Mouse (Mus musculus): ENCODE measurements around the gene Antxr1. TPM values are rescaled to one million over a fixed set of nuclear protein-coding genes. Genes with fewer than 3 reads are reported as not detected.

The Antxr1 gene
- polyA plus RNA-seq, 1 experiment = not detected

DNA sequence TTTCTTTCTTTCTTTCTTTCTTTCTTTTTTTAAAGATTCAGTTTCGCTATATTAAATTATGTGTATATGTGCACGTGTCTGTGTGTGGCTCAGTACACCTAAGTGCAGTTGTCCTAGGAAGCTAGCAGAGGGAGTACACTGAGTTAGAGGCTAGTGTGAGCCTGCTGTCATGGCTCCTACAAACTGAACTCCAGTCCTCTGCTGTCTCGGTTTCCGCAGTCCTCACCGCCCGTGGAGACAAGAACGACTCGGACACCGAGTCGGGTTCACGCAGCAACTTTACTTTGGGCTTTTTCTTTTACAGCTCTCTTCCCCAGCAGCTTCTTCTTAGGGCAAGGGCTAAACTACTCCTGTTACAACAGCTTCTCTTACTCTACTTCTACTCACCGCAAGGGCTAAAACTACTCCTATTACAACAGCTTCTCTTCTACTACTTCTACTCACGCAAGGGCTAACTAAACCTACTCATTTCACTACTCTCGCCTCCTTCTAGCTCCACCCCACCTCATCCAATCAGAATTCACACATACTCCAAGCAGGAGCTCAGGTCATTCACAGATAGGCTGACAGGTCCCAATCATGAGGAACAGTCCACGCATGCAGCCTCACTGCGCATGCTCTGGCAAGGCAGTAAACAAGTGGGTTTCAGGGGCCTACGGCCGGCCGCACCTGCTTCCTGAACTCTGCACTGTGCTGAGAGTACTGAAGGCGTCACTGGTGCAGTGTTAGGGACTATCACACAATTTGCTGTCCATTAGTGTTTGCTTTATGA is 216.4 kb downstream of the Antxr1 start:
- no peak for TF ChIP-seq GATA1 (IDR thresholded peaks at IDR 0.05; ENCODE audit: low read length)
- TF ChIP-seq TAL1 (IDR thresholded peaks at IDR 0.05; ENCODE audit: low read length) = no peak
- Histone ChIP-seq H3K27me3 (ENCODE audit: control insufficient read depth) (no peaks in the 10 kb centered on the region; the same call in 1 of the 2 replicates), H3K4me3 (replicated peaks) (no peak overlapping the region), H3K4me1 (ENCODE audit: control insufficient read depth) (peaks cover 7% of the 10 kb centered on the region), H3K36me3 (ENCODE audit: control insufficient read depth) (no peaks in the 10 kb centered on the region), H3K9me3 (ENCODE audit: control insufficient read depth, low read length) (peaks cover 2% of the 10 kb centered on the region)

DNA sequence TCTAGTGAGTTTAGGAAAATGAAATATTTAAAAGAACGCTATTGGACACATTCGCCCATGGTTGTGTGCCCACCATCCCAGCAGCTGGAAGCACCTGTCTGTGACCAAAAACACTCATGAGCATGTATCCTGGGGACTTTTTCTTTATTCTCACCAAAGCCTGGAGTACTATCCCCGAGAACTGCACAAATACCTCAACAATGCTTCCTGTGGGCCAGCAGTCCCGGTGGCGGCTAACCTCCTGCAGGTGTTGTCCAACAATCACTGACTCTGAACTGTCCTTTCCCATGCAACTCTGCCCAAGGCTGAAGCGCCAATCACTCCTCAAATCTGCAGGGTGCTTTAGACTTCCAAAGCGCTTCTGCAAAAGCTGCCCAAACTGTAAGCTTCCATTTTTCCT is 219.0 kb downstream of the Antxr1 start:
- Histone ChIP-seq H3K4me3 (replicated peaks) (no peak overlapping the region), H3K27me3 (ENCODE audit: control insufficient read depth) (no peaks in the 10 kb centered on the region; the same call in none of the 2 replicates), H3K36me3 (ENCODE audit: control insufficient read depth) (no peaks in the 10 kb centered on the region), H3K9me3 (ENCODE audit: control insufficient read depth, low read length) (peaks cover 2% of the 10 kb centered on the region), H3K4me1 (ENCODE audit: control insufficient read depth) (peaks cover 7% of the 10 kb centered on the region)
- TF ChIP-seq TAL1 (IDR thresholded peaks at IDR 0.05; ENCODE audit: low read length) (no peak), GATA1 (IDR thresholded peaks at IDR 0.05; ENCODE audit: low read length) (no peak)

GRCm38 (mm10) chr6:87115981-87116380 is 219.6 kb downstream of the Antxr1 start:
- H3K4me1 ChIP-seq (ENCODE audit: control insufficient read depth) = peaks cover 7% of the 10 kb centered on the region
- peaks cover 2% of the 10 kb centered on the region for H3K27me3 ChIP-seq (ENCODE audit: control insufficient read depth)
- TF ChIP-seq TAL1 (IDR thresholded peaks at IDR 0.05; ENCODE audit: low read length) (no peak), GATA1 (IDR thresholded peaks at IDR 0.05; ENCODE audit: low read length) (no peak)
- no peak overlapping the region for H3K4me3 ChIP-seq (replicated peaks)
- H3K9me3 ChIP-seq (ENCODE audit: control insufficient read depth, low read length) = peaks cover 2% of the 10 kb centered on the region
- no peaks in the 10 kb centered on the region for H3K36me3 ChIP-seq (ENCODE audit: control insufficient read depth)

DNA sequence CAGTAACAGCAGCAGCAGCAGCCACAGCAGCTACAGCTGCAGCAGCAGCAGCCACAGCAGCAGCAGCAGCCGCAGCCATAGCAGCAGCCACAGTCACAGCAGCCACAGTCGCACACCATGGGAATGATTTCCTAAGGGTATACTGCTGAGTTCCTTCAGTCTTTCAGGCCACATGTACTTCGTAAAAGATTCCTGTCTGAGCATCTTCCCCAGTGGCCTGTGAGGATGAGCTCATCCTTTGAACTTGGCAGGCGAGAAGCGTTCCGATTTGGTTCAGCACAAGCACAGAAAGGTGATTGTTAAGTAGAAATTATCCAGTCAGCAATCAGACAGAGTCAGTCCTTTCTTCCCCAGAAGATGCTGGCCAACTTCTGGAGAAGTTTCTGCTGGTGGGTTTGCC is 223.5 kb downstream of the Antxr1 start:
- Histone ChIP-seq H3K4me3 (replicated peaks) (no peak overlapping the region), H3K9me3 (ENCODE audit: control insufficient read depth, low read length) (no peaks in the 10 kb centered on the region), H3K27me3 (ENCODE audit: control insufficient read depth) (peaks cover 7% of the 10 kb centered on the region), H3K4me1 (ENCODE audit: control insufficient read depth) (no peaks in the 10 kb centered on the region), H3K36me3 (ENCODE audit: control insufficient read depth) (no peaks in the 10 kb centered on the region)
- TF ChIP-seq TAL1 (IDR thresholded peaks at IDR 0.05; ENCODE audit: low read length) (no peak), GATA1 (IDR thresholded peaks at IDR 0.05; ENCODE audit: low read length) (no peak)

DNA sequence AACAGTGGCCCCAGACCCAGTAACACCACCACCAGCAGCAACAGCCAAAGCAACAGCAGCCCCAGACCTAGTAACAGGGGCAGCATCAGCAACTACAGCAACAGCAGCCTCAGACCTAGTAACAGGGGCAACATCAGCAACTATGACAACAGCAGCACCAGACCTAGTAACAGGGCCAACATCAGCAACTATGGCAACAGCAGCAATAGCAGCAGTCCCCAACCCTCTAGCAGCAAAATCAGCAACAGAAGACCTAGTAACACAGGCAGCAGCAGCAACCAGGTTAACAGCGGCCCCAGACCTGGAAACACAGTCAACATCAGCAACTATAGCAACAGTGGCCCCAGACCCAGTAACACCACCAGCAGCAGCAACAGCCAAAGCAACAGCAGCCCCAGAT is 224.1 kb downstream of the Antxr1 start:
- Histone ChIP-seq H3K4me3 (replicated peaks) (no peak overlapping the region), H3K9me3 (ENCODE audit: control insufficient read depth, low read length) (no peaks in the 10 kb centered on the region), H3K27me3 (ENCODE audit: control insufficient read depth) (peaks cover 7% of the 10 kb centered on the region), H3K36me3 (ENCODE audit: control insufficient read depth) (no peaks in the 10 kb centered on the region), H3K4me1 (ENCODE audit: control insufficient read depth) (no peaks in the 10 kb centered on the region)
- TF ChIP-seq TAL1 (IDR thresholded peaks at IDR 0.05; ENCODE audit: low read length) (no peak), GATA1 (IDR thresholded peaks at IDR 0.05; ENCODE audit: low read length) (no peak)

DNA sequence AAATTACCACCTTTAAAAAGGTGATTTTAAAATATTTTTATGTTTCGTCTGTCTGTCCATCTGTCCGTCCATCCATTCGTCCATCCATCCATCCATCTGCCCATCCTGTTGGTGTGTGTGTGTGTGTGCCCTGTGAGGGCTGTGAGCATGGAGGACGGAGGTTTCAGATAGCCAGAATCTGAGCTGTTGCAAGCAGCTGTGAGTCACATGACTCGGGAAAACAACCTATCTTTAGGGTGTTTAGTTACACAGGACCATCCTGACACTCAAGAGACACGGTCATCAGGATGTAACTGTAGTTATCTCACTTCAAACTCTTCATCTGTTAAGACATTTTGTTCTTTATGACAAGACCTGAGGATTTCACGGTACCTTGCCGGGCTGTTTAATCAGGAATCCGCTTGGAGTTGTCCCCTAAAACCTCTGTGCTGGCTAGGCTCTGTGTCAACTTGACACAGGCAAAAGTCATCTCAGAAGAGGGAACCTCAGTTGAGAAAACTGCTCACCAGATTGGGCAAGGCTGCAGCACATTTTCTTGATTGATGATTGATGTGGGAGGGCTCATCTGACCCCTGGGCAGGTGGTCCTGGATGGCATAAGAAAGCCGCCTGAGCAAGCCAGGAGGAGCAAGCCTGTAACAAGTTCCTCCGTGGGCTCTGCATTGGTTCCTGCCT is 231.4 kb downstream of the Antxr1 start, which contains the start of gene D6Ertd527e:
Gene D6Ertd527e, plus strand, starts transcription at position 624 of the 674 bp plus-strand sequence.
- H3K9me3 ChIP-seq (ENCODE audit: control insufficient read depth, low read length) = no peaks in the 10 kb centered on the region
- TF ChIP-seq GATA1 (IDR thresholded peaks at IDR 0.05; ENCODE audit: low read length) = no peak
- no peak for TF ChIP-seq TAL1 (IDR thresholded peaks at IDR 0.05; ENCODE audit: low read length)
- H3K4me1 ChIP-seq (ENCODE audit: control insufficient read depth) = peaks cover 10% of the 10 kb centered on the region
- H3K4me3 ChIP-seq (replicated peaks) = no peak within 1 kb of the TSS
- no peaks in the 10 kb centered on the region for H3K36me3 ChIP-seq (ENCODE audit: control insufficient read depth)
- peaks cover 2% of the 10 kb centered on the region for H3K27me3 ChIP-seq (ENCODE audit: control insufficient read depth)

- Histone ChIP-seq H3K27me3 (ENCODE audit: control insufficient read depth) (no peaks in the 10 kb centered on the region; the same call in none of the 2 replicates), H3K36me3 (ENCODE audit: control insufficient read depth) (no peaks in the 10 kb centered on the region), H3K4me1 (ENCODE audit: control insufficient read depth) (peaks cover 10% of the 10 kb centered on the region), H3K9me3 (ENCODE audit: control insufficient read depth, low read length) (no peaks in the 10 kb centered on the region), H3K4me3 (replicated peaks) (no peak overlapping the region)
- TF ChIP-seq TAL1 (IDR thresholded peaks at IDR 0.05; ENCODE audit: low read length) = no peak
- TF ChIP-seq GATA1 (IDR thresholded peaks at IDR 0.05; ENCODE audit: low read length) = no peak
These were observed 232.3 kb downstream of the Antxr1 start for GRCm38 (mm10) chr6:87103314-87103713.

GRCm38 (mm10) chr6:87102421-87102911 is 233.2 kb downstream of the Antxr1 start:
- Histone ChIP-seq H3K27me3 (ENCODE audit: control insufficient read depth) (no peaks in the 10 kb centered on the region; the same call in 1 of the 2 replicates), H3K4me1 (ENCODE audit: control insufficient read depth) (peaks cover 10% of the 10 kb centered on the region), H3K36me3 (ENCODE audit: control insufficient read depth) (no peaks in the 10 kb centered on the region), H3K9me3 (ENCODE audit: control insufficient read depth, low read length) (no peaks in the 10 kb centered on the region), H3K4me3 (replicated peaks) (no peak overlapping the region)
- TF ChIP-seq TAL1 (IDR thresholded peaks at IDR 0.05; ENCODE audit: low read length) (no peak), GATA1 (IDR thresholded peaks at IDR 0.05; ENCODE audit: low read length) (no peak)

- Histone ChIP-seq H3K4me3 (replicated peaks) (no peak overlapping the region), H3K4me1 (ENCODE audit: control insufficient read depth) (peaks cover 10% of the 10 kb centered on the region)
- no peak for TF ChIP-seq TAL1 (IDR thresholded peaks at IDR 0.05; ENCODE audit: low read length)
- no peak for TF ChIP-seq GATA1 (IDR thresholded peaks at IDR 0.05; ENCODE audit: low read length)
These were observed 233.7 kb downstream of the Antxr1 start for GRCm38 (mm10) chr6:87101955-87102353.

More at GRCm38 (mm10) chr6:87101955-87102353, 233.7 kb downstream of the Antxr1 start:
- Histone ChIP-seq H3K36me3 (ENCODE audit: control insufficient read depth) (no peaks in the 10 kb centered on the region), H3K9me3 (ENCODE audit: control insufficient read depth, low read length) (no peaks in the 10 kb centered on the region), H3K27me3 (ENCODE audit: control insufficient read depth) (no peaks in the 10 kb centered on the region; the same call in 1 of the 2 replicates)
